23 mouse cellular contexts compared by ENCODE assay signal in genomic region chr13:32956537-32956936, GRCm38 (mm10). TPM values are rescaled to one million over a fixed set of nuclear protein-coding genes. Genes with fewer than 3 reads are reported as not detected.
"Had no signal": no experiment of that assay in that cellular context is flagged by ENCODE, and none has a peak within 500 bp of the region (broad histone marks: within the 10 kb centered on the region; RNA-seq: fewer than 3 reads in every experiment).

No protein-coding gene starts in this region.

- H3K27ac ChIP-seq: liver, embryonic 15.5 days; lung, embryonic 15.5 days; macrophage; midbrain, embryonic 13.5 days; midbrain, embryonic 15.5 days; neural tube, embryonic 12.5 days; stomach, embryonic 15.5 days; stomach, postnatal 0 days had no signal

- H3K4me3 ChIP-seq: liver, embryonic 15.5 days; lung, embryonic 15.5 days; megakaryocyte, embryonic 14.5 days; midbrain, embryonic 13.5 days; midbrain, embryonic 15.5 days; neural tube, embryonic 12.5 days; stomach, embryonic 15.5 days had no signal

- H3K9ac ChIP-seq: liver, embryonic 15.5 days; liver, postnatal 0 days; lung, embryonic 15.5 days; midbrain, embryonic 13.5 days; midbrain, embryonic 15.5 days; neural tube, embryonic 12.5 days; stomach, embryonic 15.5 days had no signal

- DNase-seq: liver, postnatal 0 days; lung, adult 2 months; lung, postnatal 36 days; right cerebral cortex, postnatal 14 days; thymus, adult 2 months; thymus, postnatal 25 days; thymus, postnatal 4 days had no signal

- H3K36me3 ChIP-seq: liver, embryonic 15.5 days; lung, embryonic 15.5 days; midbrain, embryonic 13.5 days; midbrain, embryonic 15.5 days; neural tube, embryonic 12.5 days; stomach, embryonic 15.5 days had no signal

- H3K9me3 ChIP-seq: liver, embryonic 15.5 days; lung, embryonic 15.5 days; midbrain, embryonic 13.5 days; midbrain, embryonic 15.5 days; neural tube, embryonic 12.5 days; stomach, embryonic 15.5 days had no signal

- ATAC-seq: liver, postnatal 0 days; midbrain, embryonic 13.5 days; midbrain, embryonic 15.5 days had no signal

- H3K27me3 ChIP-seq: liver, embryonic 15.5 days; lung, embryonic 15.5 days; megakaryocyte, embryonic 14.5 days; midbrain, embryonic 13.5 days; midbrain, embryonic 15.5 days; neural tube, embryonic 12.5 days; stomach, embryonic 15.5 days had no signal

- H3K4me2 ChIP-seq: liver, embryonic 15.5 days; lung, embryonic 15.5 days; midbrain, embryonic 11.5 days; midbrain, embryonic 13.5 days; midbrain, embryonic 15.5 days; neural tube, embryonic 12.5 days; stomach, embryonic 15.5 days had no signal

- H3K4me1 ChIP-seq: liver, embryonic 15.5 days; lung, embryonic 15.5 days; midbrain, embryonic 13.5 days; midbrain, embryonic 15.5 days; neural tube, embryonic 12.5 days; stomach, embryonic 15.5 days had no signal

RNA-seq across cellular contexts. Expression of gene Serpinb1c, which starts 58.5 kb away (rescaled TPM):
- total RNA-seq: megakaryocyte progenitor cell, adult 5-6 weeks; monocyte, adult 5-6 weeks; neutrophil, adult 5-6 weeks had no signal
- polyA plus RNA-seq: liver, embryonic 15.5 days; liver, postnatal 0 days; lung, adult 2 months; lung, embryonic 15.5 days; midbrain, embryonic 11.5 days; midbrain, embryonic 13.5 days; midbrain, embryonic 15.5 days; midbrain, postnatal 0 days; neural tube, embryonic 12.5 days; spleen, adult 2 months; stomach, embryonic 15.5 days; testis, adult 2 months; thymus, adult 2 months had no signal
